Mouse (Mus musculus) liver, adult (tissue): ENCODE measurements around the gene Runx1.

Source experiments
- GATA4 ChIP-seq: IDR thresholded peaks from 2 replicates; pipeline ENCODE4 v1.6.1; 2014; ENCODE audit warnings: mild to moderate bottlenecking, low read length; ENCODE audit not compliant: insufficient replicate concordance

The Runx1 gene

GRCm38 (mm10) chr16:92757564-92757963 is 68.4 kb downstream of the Runx1 start:
- TF ChIP-seq GATA4, result no peak

- no peak for TF ChIP-seq GATA4
These were observed 72.0 kb downstream of the Runx1 start for GRCm38 (mm10) chr16:92753944-92754343.

GRCm38 (mm10) chr16:92753139-92753538 is 72.8 kb downstream of the Runx1 start:
- TF ChIP-seq GATA4, result no peak

GRCm38 (mm10) chr16:92748272-92748671 is 77.7 kb downstream of the Runx1 start:
- no peak for TF ChIP-seq GATA4

- no peak for TF ChIP-seq GATA4
These were observed 78.9 kb downstream of the Runx1 start for GRCm38 (mm10) chr16:92747062-92747461.

GRCm38 (mm10) chr16:92745239-92745638 is 80.7 kb downstream of the Runx1 start:
- TF ChIP-seq GATA4, result no peak

- TF ChIP-seq GATA4, result no peak
These were observed 81.7 kb downstream of the Runx1 start for GRCm38 (mm10) chr16:92744172-92744777.

GRCm38 (mm10) chr16:92743755-92744154 is 82.2 kb downstream of the Runx1 start:
- TF ChIP-seq GATA4, result no peak

- TF ChIP-seq GATA4, result no peak
These were observed 84.6 kb downstream of the Runx1 start for GRCm38 (mm10) chr16:92741342-92741741.

GRCm38 (mm10) chr16:92740541-92740940 is 85.4 kb downstream of the Runx1 start:
- TF ChIP-seq GATA4, result no peak

GRCm38 (mm10) chr16:92739997-92740396 is 86.0 kb downstream of the Runx1 start:
- no peak for TF ChIP-seq GATA4

GRCm38 (mm10) chr16:92739071-92739793 is 86.7 kb downstream of the Runx1 start:
- TF ChIP-seq GATA4, result no peak

GRCm38 (mm10) chr16:92738476-92739010 is 87.4 kb downstream of the Runx1 start:
- TF ChIP-seq GATA4, result no peak

GRCm38 (mm10) chr16:92726870-92727269 is 99.1 kb downstream of the Runx1 start:
- no peak for TF ChIP-seq GATA4

- TF ChIP-seq GATA4, result no peak
These were observed 101.4 kb downstream of the Runx1 start for GRCm38 (mm10) chr16:92724526-92724925.

- no peak for TF ChIP-seq GATA4
These were observed 105.3 kb downstream of the Runx1 start for GRCm38 (mm10) chr16:92720678-92721077.
